Mouse (Mus musculus): ENCODE measurements at regions not wholly inside any gene's neighbourhood (a gene's known extent, or its start where the extent isn't known, plus 50 kb on each side); places are given as distances from the start of the nearest gene placed in this dataset.
A peak's percentile ranks its signal among the peaks of the same experiment; 100 is the strongest.

DNA sequence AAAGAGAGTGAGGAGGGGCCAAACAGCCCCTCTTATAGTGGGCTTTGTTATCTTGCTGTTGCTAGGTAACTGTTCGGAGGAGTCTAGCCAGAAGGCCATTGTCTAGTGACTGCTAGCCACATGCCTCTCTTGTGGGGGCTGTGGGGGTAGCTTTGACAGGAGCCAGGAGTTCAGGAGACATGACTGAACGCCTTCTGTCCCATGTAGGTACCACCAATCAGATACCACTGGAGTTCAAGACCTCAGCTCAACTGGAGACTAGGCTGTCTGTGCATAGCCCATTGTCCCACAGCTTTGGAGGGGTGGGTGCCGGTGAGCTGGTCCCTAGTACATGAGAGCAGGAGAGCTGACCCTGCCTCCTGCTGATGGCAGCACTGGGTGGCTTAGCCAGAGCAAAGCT, 82.4 kb upstream of the Unc93a2 start:
- H3K4me3 ChIP-seq (replicated peaks; ENCODE audit: low read length): no peak overlapping the region
- peaks cover 14% of the 10 kb centered on the region for H3K4me1 ChIP-seq (replicated peaks; ENCODE audit: low read depth, low read length)
- no peak for TF ChIP-seq POU5F1 (IDR thresholded peaks at IDR 0.05; ENCODE audit: borderline replicate concordance, low read length)
- no peak for TF ChIP-seq CTCF (conservative IDR thresholded peaks at IDR 0.05; ENCODE audit: low read length)
- no peaks in the 10 kb centered on the region for H3K36me3 ChIP-seq (ENCODE audit: insufficient read depth, low read length)
- no peaks in the 10 kb centered on the region for H3K9me3 ChIP-seq (ENCODE audit: low read length)
- 0 out of 2 replicates have a peak, but pooled peaks cover 6% of the 10 kb centered on the region for H3K27me3 ChIP-seq (ENCODE audit: insufficient read depth, low read length)

DNA sequence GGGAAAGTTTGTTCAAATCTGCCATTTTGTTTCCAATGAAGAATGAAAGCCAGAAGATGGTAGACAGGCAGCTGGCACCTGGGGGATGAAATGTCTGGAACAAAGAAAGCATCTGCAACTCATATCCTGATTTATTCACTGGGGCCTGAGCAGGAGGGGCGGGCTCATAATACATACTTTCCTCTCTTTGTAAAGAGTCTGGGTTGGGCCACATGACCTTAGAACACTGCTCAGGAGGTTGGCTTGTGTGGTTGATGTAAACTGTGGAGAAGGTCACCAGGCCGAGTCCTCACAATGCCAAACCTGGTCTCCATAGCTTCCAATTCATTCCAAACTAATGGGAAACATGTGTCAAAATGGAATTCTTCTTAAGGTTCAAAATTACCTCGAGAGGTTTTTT, 79.6 kb upstream of the Unc93a2 start:
- no peak for TF ChIP-seq POU5F1 (IDR thresholded peaks at IDR 0.05; ENCODE audit: borderline replicate concordance, low read length)
- no peak for TF ChIP-seq CTCF (conservative IDR thresholded peaks at IDR 0.05; ENCODE audit: low read length)
- no peak for TF ChIP-seq NANOG (IDR thresholded peaks at IDR 0.05; ENCODE audit: borderline replicate concordance, low read length)
- Histone ChIP-seq H3K36me3 (ENCODE audit: insufficient read depth, low read length) (no peaks in the 10 kb centered on the region), H3K4me3 (replicated peaks; ENCODE audit: low read length) (no peak overlapping the region), H3K9me3 (ENCODE audit: low read length) (no peaks in the 10 kb centered on the region), H3K27me3 (ENCODE audit: insufficient read depth, low read length) (0 out of 2 replicates have a peak, but pooled peaks cover 6% of the 10 kb centered on the region), H3K4me1 (replicated peaks; ENCODE audit: low read depth, low read length) (peaks cover 28% of the 10 kb centered on the region)

DNA sequence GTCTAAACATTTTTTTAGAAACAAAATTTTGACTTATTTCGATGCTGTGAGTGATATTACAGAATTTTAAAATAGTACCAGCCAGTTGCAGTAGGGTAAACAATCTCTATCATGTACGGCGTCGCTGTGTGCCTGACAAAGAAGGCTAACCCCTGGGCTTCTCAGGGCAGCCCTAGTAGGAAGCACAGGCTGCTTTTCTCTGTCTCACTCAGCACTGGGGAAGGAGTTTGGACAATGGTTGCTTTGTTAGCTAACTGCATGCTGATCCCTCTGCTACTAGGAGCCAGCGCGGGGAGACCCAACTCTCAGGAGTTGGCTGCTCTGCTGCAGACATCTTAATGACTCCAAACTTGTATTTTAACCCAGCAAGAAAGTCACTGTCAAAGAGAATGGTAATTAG, 75.9 kb upstream of the Unc93a2 start:
- no peaks in the 10 kb centered on the region for H3K27me3 ChIP-seq (ENCODE audit: insufficient read depth, low read length)
- peaks cover 50% of the 10 kb centered on the region for H3K4me1 ChIP-seq (replicated peaks; ENCODE audit: low read depth, low read length)
- no peak for TF ChIP-seq POU5F1 (IDR thresholded peaks at IDR 0.05; ENCODE audit: borderline replicate concordance, low read length)
- no peak for TF ChIP-seq CTCF (conservative IDR thresholded peaks at IDR 0.05; ENCODE audit: low read length)
- no peak for TF ChIP-seq NANOG (IDR thresholded peaks at IDR 0.05; ENCODE audit: borderline replicate concordance, low read length)

DNA sequence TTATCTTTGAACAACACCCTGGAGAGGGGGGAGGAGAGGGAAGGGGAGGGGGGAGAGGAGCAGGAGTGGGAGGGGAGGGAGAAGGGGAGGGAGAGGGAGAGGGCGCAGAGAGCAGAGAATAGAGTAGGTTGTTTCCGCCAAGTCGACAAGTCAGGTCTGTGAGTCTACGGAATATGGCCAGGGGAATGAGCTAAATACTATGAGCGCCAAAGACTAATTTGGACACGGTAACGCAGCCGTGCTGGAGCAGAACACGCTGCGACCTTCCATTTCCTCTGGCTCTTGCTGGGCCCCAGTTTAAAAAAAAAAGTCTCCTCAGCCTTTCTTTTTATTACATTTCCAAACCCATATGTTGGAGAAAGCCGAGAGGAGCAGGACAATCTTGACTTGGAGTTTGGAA, 71.7 kb upstream of the Unc93a2 start:
- Histone ChIP-seq H3K9me3 (ENCODE audit: low read length) (0 out of 2 replicates have a peak, but pooled peaks cover under 1% of the 10 kb centered on the region), H3K4me1 (replicated peaks; ENCODE audit: low read depth, low read length) (peaks cover 67% of the 10 kb centered on the region), H3K4me3 (replicated peaks; ENCODE audit: low read length) (no peak overlapping the region; the same call in 1 of the 2 replicates), H3K27me3 (ENCODE audit: insufficient read depth, low read length) (no peaks in the 10 kb centered on the region), H3K36me3 (ENCODE audit: insufficient read depth, low read length) (no peaks in the 10 kb centered on the region)
- no peak for TF ChIP-seq NANOG (IDR thresholded peaks at IDR 0.05; ENCODE audit: borderline replicate concordance, low read length)
- no peak for TF ChIP-seq CTCF (conservative IDR thresholded peaks at IDR 0.05; ENCODE audit: low read length)
- no peak for TF ChIP-seq POU5F1 (IDR thresholded peaks at IDR 0.05; ENCODE audit: borderline replicate concordance, low read length)

More for the DNA sequence above, 75.9 kb upstream of the Unc93a2 start:
- Histone ChIP-seq H3K9me3 (ENCODE audit: low read length) (no peaks in the 10 kb centered on the region), H3K4me3 (replicated peaks; ENCODE audit: low read length) (no peak overlapping the region), H3K36me3 (ENCODE audit: insufficient read depth, low read length) (no peaks in the 10 kb centered on the region)

DNA sequence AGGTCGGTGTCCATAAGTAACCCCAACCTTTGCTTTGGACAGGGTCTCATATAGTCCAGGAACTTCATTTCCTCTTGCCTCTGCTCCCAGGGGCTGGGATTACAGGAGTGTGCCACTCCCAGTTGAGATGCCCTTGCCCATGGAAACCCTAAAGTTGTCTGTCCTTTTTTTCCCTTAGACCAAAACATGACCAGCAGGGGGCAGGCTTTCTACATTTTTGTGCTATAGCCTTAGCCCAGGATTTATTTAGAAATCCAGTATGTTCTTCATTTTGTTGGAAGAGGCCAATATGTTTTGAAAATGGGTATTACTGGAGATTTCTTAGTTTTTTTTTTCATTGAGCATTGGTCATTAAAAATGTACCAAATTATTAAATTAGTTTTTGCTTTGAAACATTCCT, 58.6 kb upstream of the Unc93a2 start:
- Histone ChIP-seq H3K4me3 (replicated peaks; ENCODE audit: low read length) (no peak overlapping the region), H3K27me3 (ENCODE audit: insufficient read depth, low read length) (no peaks in the 10 kb centered on the region), H3K36me3 (ENCODE audit: insufficient read depth, low read length) (no peaks in the 10 kb centered on the region), H3K9me3 (ENCODE audit: low read length) (0 out of 2 replicates have a peak, but pooled peaks cover 4% of the 10 kb centered on the region), H3K4me1 (replicated peaks; ENCODE audit: low read depth, low read length) (no peaks in the 10 kb centered on the region)
- TF ChIP-seq NANOG (IDR thresholded peaks at IDR 0.05; ENCODE audit: borderline replicate concordance, low read length) (no peak), POU5F1 (IDR thresholded peaks at IDR 0.05; ENCODE audit: borderline replicate concordance, low read length) (no peak), CTCF (conservative IDR thresholded peaks at IDR 0.05; ENCODE audit: low read length) (peak; percentile 38)

DNA sequence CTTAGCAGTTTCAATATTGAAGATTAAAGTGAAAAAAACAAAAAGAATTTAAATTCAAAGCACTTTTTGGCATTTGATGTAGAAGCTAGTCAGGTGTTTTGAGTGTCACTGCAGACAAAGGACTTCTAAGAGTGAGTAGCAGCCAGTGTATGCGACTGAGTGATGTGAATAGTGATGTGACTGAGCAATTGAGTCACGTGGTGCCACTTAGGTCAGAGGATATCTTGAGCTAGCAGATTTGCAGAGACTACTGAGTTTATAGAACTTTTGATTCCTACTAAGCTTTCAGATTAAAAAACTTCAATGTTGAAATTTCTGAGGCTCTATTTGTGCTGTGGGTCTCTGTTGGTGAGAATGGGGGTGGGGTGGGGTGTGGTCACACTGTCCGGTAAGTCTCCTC, 49.8 kb upstream of the Unc93a2 start:
- Histone ChIP-seq H3K9me3 (ENCODE audit: low read length) (no peaks in the 10 kb centered on the region), H3K4me3 (replicated peaks; ENCODE audit: low read length) (no peak overlapping the region), H3K27me3 (ENCODE audit: insufficient read depth, low read length) (no peaks in the 10 kb centered on the region), H3K36me3 (ENCODE audit: insufficient read depth, low read length) (no peaks in the 10 kb centered on the region), H3K4me1 (replicated peaks; ENCODE audit: low read depth, low read length) (no peaks in the 10 kb centered on the region)
- TF ChIP-seq POU5F1 (IDR thresholded peaks at IDR 0.05; ENCODE audit: borderline replicate concordance, low read length) (no peak), CTCF (conservative IDR thresholded peaks at IDR 0.05; ENCODE audit: low read length) (no peak), NANOG (IDR thresholded peaks at IDR 0.05; ENCODE audit: borderline replicate concordance, low read length) (no peak)

Data from E14TG2a.4 (cell line).